Mouse (Mus musculus) adrenal gland, postnatal 4 days (tissue): Measurements from ENCODE around the gene Fibcd1. TPM values are rescaled to one million over a fixed set of nuclear protein-coding genes. Genes with fewer than 3 reads are reported as not detected.

ENCODE experiments used
- DNase-seq, 2 experiments: peaks; one replicate each; pipeline ENCODE4 v3.0.0; 2021 to 2022; ENCODE audit warnings: low spot score in 2 of 2, mixed read lengths in 2 of 2
- long read RNA-seq, 2 experiments: library from polyadenylated mRNA; stranded (forward); transcript quantifications; one replicate each; pipeline ENCODE4 v2.0.0; 2021
- total RNA-seq, 2 experiments: library from RNA; stranded (reverse); gene quantifications; 2 replicates each; pipeline ENCODE4 v1.2.3; 2021

Gene Fibcd1
- 1 to 10 TPM; 1.1 to 2.2 TPM for total RNA-seq
- long read RNA-seq, experiment 1 = 0 reads
- long read RNA-seq, experiment 2, full-length matches to known transcripts = 1 of 5 reads
- long read RNA-seq, experiment 2, partial matches to known transcripts = 0 of 5 reads
- long read RNA-seq, experiment 2, other reads (novel, unspliced or antisense) = 4 of 5 reads

- DNase-seq = no peak
These were observed at the start of gene Fibcd1 for GRCm38 (mm10) chr2:31845896-31846691. Gene Fibcd1 (minus strand): TSS chr2:31846005.

- no peak for DNase-seq
These were observed 48.5 kb upstream of the Fibcd1 start for GRCm38 (mm10) chr2:31894221-31894870.

- DNase-seq = no peak
These were observed 47.4 kb upstream of the Fibcd1 start for GRCm38 (mm10) chr2:31893110-31893669.

GRCm38 (mm10) chr2:31891219-31891618 lies 45.4 kb upstream of the Fibcd1 start:
- no peak for DNase-seq

DNA sequence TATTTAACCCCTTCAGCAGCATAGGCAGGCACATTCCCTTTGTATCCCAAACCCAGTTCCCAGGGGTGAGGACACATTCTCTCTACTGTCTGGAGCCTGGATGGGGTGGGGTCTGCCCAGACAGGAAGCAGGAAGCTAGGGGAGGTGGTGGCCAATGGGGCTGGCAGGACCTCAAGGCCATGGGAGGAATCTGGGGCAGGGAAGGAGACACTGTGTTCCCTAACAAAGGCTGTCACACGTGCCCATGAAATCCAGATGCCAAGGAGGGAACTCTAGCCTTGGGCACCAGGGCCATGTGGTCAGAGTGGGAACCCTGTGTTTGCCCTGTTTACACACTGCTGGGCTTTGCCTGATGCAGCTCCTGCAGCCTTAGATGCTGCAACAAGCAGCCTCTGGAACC lies 43.1 kb upstream of the Fibcd1 start:
- no peak for DNase-seq

GRCm38 (mm10) chr2:31887030-31887429 lies 41.2 kb upstream of the Fibcd1 start, which contains the start of gene Lamc3:
Gene Lamc3 (plus strand): TSS chr2:31887291.
- DNase-seq = peak; percentile 45 to 51

- no peak for DNase-seq
These were observed 39.0 kb upstream of the Fibcd1 start for GRCm38 (mm10) chr2:31884806-31885205.

- no peak for DNase-seq
These were observed 37.3 kb upstream of the Fibcd1 start for GRCm38 (mm10) chr2:31883061-31883460.

- DNase-seq = no peak
These were observed 35.1 kb upstream of the Fibcd1 start for GRCm38 (mm10) chr2:31880868-31881267.

DNA sequence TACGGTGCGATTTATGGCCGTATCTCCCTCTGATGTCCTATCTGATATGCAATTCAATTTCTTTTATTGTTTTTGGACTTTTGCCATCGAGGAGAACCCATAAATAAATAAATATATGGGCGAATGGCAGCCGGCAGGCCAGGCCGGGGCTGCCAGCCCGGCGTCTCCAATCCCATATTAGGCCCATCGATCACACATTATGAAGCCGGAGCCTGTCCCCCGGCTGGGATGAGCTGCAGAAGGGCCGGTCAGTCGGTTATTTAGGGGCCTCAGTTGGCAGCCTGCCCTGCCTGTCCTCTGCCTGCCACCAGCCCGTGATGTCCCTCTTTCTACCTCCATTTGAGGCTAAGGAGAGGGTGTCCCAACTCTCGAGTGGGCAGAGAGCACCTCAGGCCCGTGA lies 32.8 kb upstream of the Fibcd1 start:
- DNase-seq = no peak

DNA sequence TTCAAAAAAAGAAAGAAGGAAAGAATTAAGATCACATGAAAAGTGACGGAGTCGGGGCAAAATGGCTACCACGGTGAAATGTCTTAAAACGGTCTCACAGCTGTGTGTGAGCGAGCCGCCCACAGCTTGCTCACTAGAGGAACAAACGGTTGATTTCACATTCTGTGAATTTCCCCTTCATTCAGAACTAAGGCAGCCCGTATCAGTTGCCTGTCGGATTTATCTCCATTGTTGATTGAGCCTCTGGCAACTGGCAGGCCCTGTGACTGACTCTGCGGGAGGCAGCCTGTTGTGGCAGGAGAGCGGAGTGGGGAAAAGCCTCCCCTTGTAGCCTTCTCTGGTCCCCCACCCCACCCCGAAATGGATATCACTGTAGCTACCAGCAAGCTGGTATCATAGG lies 30.6 kb upstream of the Fibcd1 start:
- no peak for DNase-seq

- no peak for DNase-seq
These were observed 28.6 kb upstream of the Fibcd1 start for GRCm38 (mm10) chr2:31874290-31874855.

DNA sequence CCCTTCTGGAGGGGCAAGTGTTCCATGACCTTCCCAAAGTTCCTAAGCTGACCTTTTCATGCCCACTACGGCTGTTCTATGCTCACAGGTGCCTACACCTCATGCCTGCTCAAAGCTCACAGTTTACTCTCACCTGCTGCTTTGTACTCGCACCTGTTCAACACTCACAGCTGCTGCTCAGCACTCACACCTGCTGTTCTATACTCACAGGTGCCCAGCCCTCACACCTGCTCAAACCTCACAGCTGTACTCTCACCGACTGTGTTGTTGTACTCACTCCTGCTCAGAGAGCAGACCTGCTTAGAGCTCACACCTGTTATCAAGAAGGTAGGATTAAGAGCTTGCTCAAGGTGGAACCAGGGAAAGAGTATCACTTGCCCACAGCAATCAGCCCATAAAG lies 24.9 kb upstream of the Fibcd1 start:
- DNase-seq = no peak

GRCm38 (mm10) chr2:31869692-31870091 lies 23.9 kb upstream of the Fibcd1 start:
- DNase-seq = no peak

DNA sequence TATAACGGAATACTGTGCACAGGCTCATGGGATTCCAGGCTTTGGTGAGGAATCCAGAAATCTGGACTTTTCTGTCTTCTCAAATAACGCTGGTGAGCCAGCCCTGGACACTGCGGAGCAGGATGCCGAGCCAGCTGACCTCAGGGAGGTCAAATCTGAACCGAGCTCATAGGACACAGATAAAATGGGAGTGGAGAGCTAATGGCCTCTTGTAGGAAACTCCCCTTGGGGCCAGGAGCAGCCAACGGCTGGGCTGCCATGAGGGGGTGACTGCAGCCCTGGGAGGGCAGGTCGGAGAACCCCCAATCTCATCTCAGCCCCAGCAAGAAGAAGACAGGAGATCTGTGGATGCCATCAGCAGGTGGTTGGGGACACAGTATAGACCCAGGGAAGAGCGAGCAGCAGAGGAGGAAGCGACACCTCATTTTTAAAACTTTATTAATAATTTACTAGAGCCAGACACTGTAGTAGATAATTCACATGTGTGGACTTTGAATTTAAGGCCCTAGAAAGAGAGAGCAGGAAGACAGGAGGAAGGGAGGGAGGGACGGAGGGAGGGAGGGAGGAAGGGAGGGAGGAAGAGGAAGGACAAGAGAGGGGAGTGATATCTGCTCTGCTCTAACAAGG lies 22.8 kb upstream of the Fibcd1 start:
- DNase-seq = no peak

GRCm38 (mm10) chr2:31867773-31868537 lies 22.1 kb upstream of the Fibcd1 start:
- DNase-seq = no peak

- no peak for DNase-seq
These were observed 20.0 kb upstream of the Fibcd1 start for GRCm38 (mm10) chr2:31865794-31866193.

DNA sequence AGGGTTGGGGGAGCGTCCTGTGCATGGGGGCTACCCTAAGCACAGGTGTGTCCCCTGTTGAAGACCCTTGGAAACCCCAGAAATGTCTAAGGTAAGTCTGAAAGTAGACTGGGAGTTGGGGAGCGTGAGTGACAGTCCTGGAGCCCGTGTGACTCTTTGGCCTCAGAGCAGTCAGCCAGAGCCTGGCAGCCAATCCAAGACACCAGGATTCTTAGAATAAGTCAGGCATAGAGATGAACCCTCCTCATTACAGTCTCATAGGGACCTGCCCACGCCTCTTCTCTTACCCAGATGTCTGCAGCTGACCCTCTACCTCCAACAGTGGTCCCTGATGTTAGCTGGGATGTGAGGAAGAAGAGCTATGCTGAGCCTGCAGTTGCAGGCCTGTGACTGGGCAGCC lies 19.5 kb upstream of the Fibcd1 start:
- DNase-seq = no peak

DNA sequence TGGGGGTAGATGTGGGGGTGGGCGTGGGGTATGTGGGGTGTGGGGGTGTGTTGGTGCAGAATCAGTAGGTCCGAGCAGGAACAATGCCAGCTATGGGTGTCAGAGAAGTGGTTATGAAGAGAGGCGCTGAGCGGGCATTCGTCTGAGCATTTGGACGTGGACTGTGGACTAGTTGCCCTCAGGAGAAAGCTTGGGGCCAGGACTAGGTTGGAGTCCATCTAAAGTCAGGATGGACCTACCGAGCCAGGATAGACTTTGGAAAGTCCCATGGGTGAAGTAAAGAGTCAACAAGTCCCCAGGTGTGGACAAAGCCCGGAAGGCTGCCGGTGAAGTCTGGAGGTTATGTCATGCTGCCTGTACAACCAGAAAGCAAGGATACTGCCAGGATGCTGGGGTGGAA lies 19.1 kb upstream of the Fibcd1 start:
- no peak for DNase-seq

DNA sequence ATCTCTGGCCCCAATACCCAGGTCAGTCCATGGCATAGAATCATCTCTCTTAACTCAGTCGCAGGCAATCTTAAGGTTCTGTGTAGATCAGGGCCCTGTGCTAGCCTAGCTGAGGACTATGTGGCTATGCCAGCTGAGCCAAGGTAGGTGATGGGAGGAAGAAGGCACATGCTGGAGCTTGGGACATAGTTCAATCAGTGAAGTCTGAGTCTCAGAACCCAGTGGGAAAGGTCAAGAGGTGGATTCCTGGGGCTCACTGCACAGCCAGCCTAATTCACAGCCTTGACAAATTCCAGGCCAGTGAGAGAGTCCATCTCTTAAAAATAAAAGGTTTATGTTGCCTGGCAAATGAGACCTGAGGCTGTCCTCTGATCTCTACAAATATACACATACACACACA lies 18.0 kb upstream of the Fibcd1 start:
- no peak for DNase-seq
